Mouse (Mus musculus): Measurements from ENCODE around the gene Kif27. TPM values are rescaled to one million over a fixed set of nuclear protein-coding genes. Genes with fewer than 3 reads are reported as not detected.

The Kif27 gene
- polyA plus RNA-seq (2014; fragmentation: Illumina TruSeq; extraction: RNeasy Lipid Tissue Mini Kit (QIAGEN cat#74804); ENCODE audit: low read depth, low replicate concordance), result not detected

GRCm38 (mm10) chr13:58358629-58359303 is at the start of gene Kif27:
Gene Kif27 (minus strand): TSS chr13:58359122.

GRCm38 (mm10) chr13:58403243-58403642 is 44.3 kb upstream of the Kif27 start, which contains the start of gene Hnrnpk:
Gene Hnrnpk (minus strand): TSS chr13:58403343.

GRCm38 (mm10) chr13:58402003-58402743 is 43.3 kb upstream of the Kif27 start, which contains the start of gene Rmi1:
Gene Rmi1 (plus strand): TSS chr13:58402248.

GRCm38 (mm10) chr13:58384779-58385546 is 26.0 kb upstream of the Kif27 start, which contains the start of gene 2210016F16Rik:
Gene 2210016F16Rik (minus strand): TSS chr13:58385225.

GRCm38 (mm10) chr13:58275599-58275998 is 83.3 kb downstream of the Kif27 start, which contains the start of gene Gkap1:
Gene Gkap1 (minus strand): TSS chr13:58275699.

Other genes starting within 250 kb of the Kif27 start
- 2.9 TPM for gene Klhl3, start 245.5 kb downstream of the Kif27 start, polyA plus RNA-seq (2014; fragmentation: Illumina TruSeq; extraction: RNeasy Lipid Tissue Mini Kit (QIAGEN cat#74804); ENCODE audit: low read depth, low replicate concordance)
- gene Hnrnpa0, start 230.6 kb downstream of the Kif27 start, polyA plus RNA-seq (2014; fragmentation: Illumina TruSeq; extraction: RNeasy Lipid Tissue Mini Kit (QIAGEN cat#74804); ENCODE audit: low read depth, low replicate concordance), result 35.0 TPM
- gene Idnk, start 201.5 kb downstream of the Kif27 start, polyA plus RNA-seq (2014; fragmentation: Illumina TruSeq; extraction: RNeasy Lipid Tissue Mini Kit (QIAGEN cat#74804); ENCODE audit: low read depth, low replicate concordance), result 16.2 TPM
- gene Ubqln1, start 143.5 kb downstream of the Kif27 start, polyA plus RNA-seq (2014; fragmentation: Illumina TruSeq; extraction: RNeasy Lipid Tissue Mini Kit (QIAGEN cat#74804); ENCODE audit: low read depth, low replicate concordance), result 144 TPM
- gene Gkap1, start 83.4 kb downstream of the Kif27 start, polyA plus RNA-seq (2014; fragmentation: Illumina TruSeq; extraction: RNeasy Lipid Tissue Mini Kit (QIAGEN cat#74804); ENCODE audit: low read depth, low replicate concordance), result 39.5 TPM
- gene 2210016F16Rik, start 26.1 kb upstream of the Kif27 start, polyA plus RNA-seq (2014; fragmentation: Illumina TruSeq; extraction: RNeasy Lipid Tissue Mini Kit (QIAGEN cat#74804); ENCODE audit: low read depth, low replicate concordance), result 8.7 TPM
- gene Rmi1, start 43.1 kb upstream of the Kif27 start, polyA plus RNA-seq (2014; fragmentation: Illumina TruSeq; extraction: RNeasy Lipid Tissue Mini Kit (QIAGEN cat#74804); ENCODE audit: low read depth, low replicate concordance), result 33.7 TPM
- gene Hnrnpk, start 44.2 kb upstream of the Kif27 start, polyA plus RNA-seq (2014; fragmentation: Illumina TruSeq; extraction: RNeasy Lipid Tissue Mini Kit (QIAGEN cat#74804); ENCODE audit: low read depth, low replicate concordance), result 797 TPM